Mouse (Mus musculus): ENCODE data around the gene Riox2.

DNA sequence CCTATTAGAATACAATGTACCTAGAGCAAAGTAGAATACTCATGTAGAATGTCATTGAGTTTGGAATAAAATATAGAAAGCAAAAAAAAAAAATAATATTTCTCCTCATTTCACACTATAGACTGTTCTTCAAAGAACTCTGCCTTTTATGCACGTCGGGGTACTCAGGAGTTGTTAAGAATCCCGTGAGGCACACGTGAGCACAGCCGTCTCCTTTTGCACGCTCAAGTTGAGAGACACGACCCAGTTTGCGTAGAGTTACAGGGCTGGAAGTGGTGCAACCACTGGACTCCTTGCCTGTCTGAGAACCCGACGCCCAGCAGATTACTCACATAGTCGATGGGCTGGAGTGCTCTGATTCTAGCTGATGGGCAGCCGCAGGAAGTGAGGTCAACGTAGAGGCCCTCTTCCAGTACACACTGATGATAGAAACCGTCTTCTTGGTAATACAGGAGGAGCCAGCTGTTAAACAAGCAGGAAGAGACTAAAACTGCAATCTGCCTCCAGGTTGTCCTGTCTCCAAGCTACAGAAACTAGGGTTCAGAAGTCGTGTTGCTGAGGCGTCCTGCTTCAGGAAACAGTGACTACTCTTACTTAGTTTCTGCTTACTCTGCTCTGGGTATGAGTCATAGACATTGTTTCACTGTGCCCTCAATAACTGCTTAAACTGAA, 50.3 kb downstream of the Riox2 start:
- TF ChIP-seq CTCF (IDR thresholded peaks at IDR 0.05) (no peak), EP300 (IDR thresholded peaks at IDR 0.05; ENCODE audit: insufficient read depth, low read depth, low read length) (no peak), POLR2A (IDR thresholded peaks at IDR 0.05; ENCODE audit: insufficient read depth, low read depth, low read length) (no peak)

Measured in heart, adult 2 months (tissue).